Mouse (Mus musculus): ENCODE data around the gene Qpctl. TPM values are rescaled to one million over a fixed set of nuclear protein-coding genes. Genes with fewer than 3 reads are reported as not detected.
A peak's percentile ranks its signal among the peaks of the same experiment; 100 is the strongest.

Gene Qpctl
- polyA plus RNA-seq (2015; fragmentation: Nextera tagmentation; extraction: Ambion mirVana) = 21.7 and 24.5 TPM in 2 replicates

DNA sequence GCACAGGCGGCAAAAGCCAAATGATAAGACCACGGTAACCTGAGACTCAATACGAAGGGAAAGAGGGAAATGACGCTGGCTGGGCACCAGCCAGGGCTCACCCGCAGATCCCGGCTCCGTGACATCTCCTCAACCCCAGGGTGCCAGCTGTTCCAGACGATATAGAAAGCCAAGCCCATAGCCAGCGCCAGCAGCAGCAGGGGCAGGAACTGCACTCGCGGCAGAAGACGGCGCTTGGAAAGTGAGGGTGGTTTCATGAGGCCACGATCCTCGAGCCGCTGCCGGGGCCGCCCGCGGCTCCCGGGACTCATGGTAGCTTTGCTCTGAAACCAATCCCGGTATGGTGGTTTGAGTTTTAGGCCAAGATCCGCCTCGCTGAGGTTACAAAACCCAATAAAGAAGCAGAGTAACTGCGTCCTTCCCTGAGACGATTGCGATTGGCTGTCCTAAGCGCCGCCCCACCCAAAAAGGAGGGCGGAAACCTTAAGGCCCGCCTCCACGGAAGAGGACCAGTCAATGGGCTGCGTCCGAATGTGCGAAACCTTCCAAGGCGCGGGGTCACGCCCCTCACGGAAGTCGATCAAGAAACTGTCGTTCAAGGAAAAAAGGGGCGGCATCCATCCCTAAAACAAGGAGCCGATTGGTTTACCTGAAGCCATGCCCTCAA, at the start of gene Qpctl:
TSS of gene Qpctl (minus strand) at position 417 of the 667 bp plus-strand sequence.
- Histone ChIP-seq H3K9ac (replicated peaks) (peak within 1 kb of the TSS; percentile 67), H3K4me3 (replicated peaks) (peak within 1 kb of the TSS; percentile 64), H3K27me3 (replicated peaks) (no peaks in the 10 kb centered on the region), H3K4me2 (peak within 1 kb of the TSS; percentile 74), H3K27ac (replicated peaks) (peak within 1 kb of the TSS; percentile 87), H3K9me3 (replicated peaks) (no peaks in the 10 kb centered on the region), H3K4me1 (peaks cover 30% of the 10 kb centered on the region), H3K36me3 (peaks cover 28% of the 10 kb centered on the region)
- peak; percentile 97 for ATAC-seq (ENCODE audit: low FRiP score)
- WGBS = under 1% methylated on average over 43 of the region's 43 CpGs

DNA sequence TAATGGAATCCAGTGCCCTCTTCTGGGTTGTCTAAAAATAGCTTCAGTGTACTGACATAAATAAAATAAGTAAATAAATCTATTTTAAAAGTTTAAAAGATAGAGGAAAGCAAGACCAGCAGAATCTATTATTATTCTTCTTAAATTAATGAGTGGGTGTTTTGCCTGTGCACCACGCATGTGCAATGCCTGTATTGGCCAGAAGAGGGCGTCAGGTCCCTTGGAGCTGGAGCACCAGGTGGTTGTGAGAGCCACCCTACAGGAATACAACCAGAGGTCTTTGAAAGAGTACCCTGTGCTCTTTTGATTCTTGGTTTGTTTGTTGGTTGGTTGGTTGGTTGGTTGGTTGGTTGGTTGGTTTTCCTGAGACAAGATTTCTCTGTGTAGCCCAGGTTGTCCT, 48.9 kb upstream of the Qpctl start:
- no peak overlapping the region for H3K27ac ChIP-seq (replicated peaks)
- H3K36me3 ChIP-seq = peaks cover 71% of the 10 kb centered on the region

DNA sequence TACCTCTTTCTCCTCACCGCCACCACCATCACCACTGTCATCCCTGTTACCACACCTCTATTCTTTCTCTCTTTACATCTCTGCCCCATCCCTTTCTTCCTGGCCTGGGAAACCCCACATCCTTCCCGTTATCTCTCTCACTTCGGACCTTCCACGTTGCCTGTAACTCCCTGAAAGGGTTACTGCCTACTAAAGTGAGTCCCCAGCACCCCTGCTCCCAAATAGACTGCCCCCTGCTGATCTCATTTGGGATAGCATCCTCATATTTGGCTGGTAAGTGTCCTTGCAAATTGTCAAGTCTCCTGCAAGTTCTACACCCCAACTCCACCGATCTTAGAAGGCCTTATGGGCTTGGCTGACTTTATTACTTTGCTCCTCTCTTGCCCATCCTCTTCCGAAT, 47.6 kb upstream of the Qpctl start:
- no peak overlapping the region for H3K9ac ChIP-seq (replicated peaks)
- no peak for ATAC-seq (ENCODE audit: low FRiP score)
- H3K4me1 ChIP-seq = no peaks in the 10 kb centered on the region
- 68% methylated on average over 6 of the region's 6 CpGs for WGBS
- H3K27me3 ChIP-seq (replicated peaks) = no peaks in the 10 kb centered on the region
- no peak overlapping the region for H3K4me3 ChIP-seq (replicated peaks)
- H3K27ac ChIP-seq (replicated peaks) = no peak overlapping the region
- peaks cover 71% of the 10 kb centered on the region for H3K36me3 ChIP-seq
- H3K9me3 ChIP-seq (replicated peaks) = no peaks in the 10 kb centered on the region
- no peak overlapping the region for H3K4me2 ChIP-seq

More for the DNA sequence above, 48.9 kb upstream of the Qpctl start:
- WGBS = 35% methylated on average over 2 of the region's 2 CpGs
- Histone ChIP-seq H3K9me3 (replicated peaks) (no peaks in the 10 kb centered on the region), H3K27me3 (replicated peaks) (no peaks in the 10 kb centered on the region), H3K9ac (replicated peaks) (no peak overlapping the region), H3K4me1 (no peaks in the 10 kb centered on the region), H3K4me3 (replicated peaks) (no peak overlapping the region), H3K4me2 (no peak overlapping the region)
- no peak for ATAC-seq (ENCODE audit: low FRiP score)

DNA sequence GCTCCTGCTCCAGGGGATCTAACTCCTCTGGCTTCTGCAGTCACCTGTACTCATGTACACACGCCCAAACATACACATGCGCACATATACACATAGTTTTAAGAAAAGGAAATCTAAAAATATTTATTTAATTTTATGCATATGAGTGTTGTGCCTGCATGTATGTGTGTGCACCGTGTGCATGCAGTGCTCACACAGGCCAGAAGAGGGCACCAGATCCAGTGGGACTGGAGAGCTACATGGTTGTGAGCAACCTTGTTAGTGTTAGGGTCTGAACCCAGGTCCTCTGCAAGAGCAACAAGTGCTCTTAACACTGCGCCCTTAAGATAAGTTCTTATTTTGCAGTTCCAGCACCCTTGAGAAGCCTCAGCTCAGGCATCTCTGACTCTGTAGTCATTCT, 45.6 kb upstream of the Qpctl start:
- H3K36me3 ChIP-seq = peaks cover 74% of the 10 kb centered on the region
- no peak overlapping the region for H3K4me2 ChIP-seq
- H3K9me3 ChIP-seq (replicated peaks) = no peaks in the 10 kb centered on the region
- 96% methylated on average over 4 of the region's 4 CpGs for WGBS
- H3K27ac ChIP-seq (replicated peaks) = no peak overlapping the region
- no peak for ATAC-seq (ENCODE audit: low FRiP score)
- no peak overlapping the region for H3K4me3 ChIP-seq (replicated peaks)
- H3K27me3 ChIP-seq (replicated peaks) = no peaks in the 10 kb centered on the region
- H3K4me1 ChIP-seq = no peaks in the 10 kb centered on the region
- H3K9ac ChIP-seq (replicated peaks) = no peak overlapping the region

DNA sequence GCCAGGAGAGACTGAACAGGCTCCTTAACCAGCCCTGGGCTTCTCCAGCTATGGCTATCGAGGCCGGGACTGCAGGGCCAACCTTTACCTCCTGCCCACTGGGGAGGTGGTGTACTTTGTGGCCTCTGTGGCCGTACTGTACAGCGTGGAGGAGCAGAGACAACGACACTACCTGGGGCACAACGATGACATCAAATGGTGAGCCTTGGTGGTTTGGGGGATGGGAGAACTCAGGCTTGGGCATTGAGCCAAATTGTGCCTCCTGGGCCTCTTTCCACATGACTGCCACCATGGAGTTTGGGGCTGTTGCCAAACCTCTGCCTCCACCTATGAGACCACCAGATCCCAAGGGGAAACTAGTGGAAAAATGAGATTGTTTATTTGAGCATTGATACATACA, 35.7 kb upstream of the Qpctl start:
- H3K9ac ChIP-seq (replicated peaks) = no peak overlapping the region
- H3K4me1 ChIP-seq = peaks cover 27% of the 10 kb centered on the region
- H3K27me3 ChIP-seq (replicated peaks) = peaks cover 10% of the 10 kb centered on the region
- no peak overlapping the region for H3K4me2 ChIP-seq
- no peak overlapping the region for H3K4me3 ChIP-seq (replicated peaks)
- peak; percentile 32; the same call in 1 of the 2 replicates for ATAC-seq (ENCODE audit: low FRiP score)
- H3K36me3 ChIP-seq = peaks cover 45% of the 10 kb centered on the region
- peak overlapping the region; percentile 57; the same call in 1 of the 2 replicates for H3K27ac ChIP-seq (replicated peaks)
- WGBS = 45% methylated on average over 6 of the region's 6 CpGs
- H3K9me3 ChIP-seq (replicated peaks) = no peaks in the 10 kb centered on the region

DNA sequence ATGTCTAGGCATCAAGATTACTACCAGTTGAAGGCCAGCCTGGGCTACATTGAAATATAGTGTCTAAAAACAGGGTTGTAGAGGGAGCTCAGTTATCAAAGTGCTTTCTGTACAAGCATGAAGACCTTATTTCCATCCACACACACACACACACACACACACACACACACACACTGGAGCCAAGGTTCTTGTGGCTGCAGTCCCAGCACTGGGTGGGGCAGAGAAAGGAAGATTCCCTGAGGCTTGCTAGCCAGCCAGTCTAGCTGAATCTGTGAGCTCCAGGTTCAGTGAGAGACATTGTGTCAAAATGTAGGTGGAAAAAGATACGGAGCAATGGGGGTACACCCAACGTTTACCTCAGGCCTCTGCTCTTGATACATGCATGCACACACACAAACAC, 35.2 kb upstream of the Qpctl start:
- Histone ChIP-seq H3K9ac (replicated peaks) (no peak overlapping the region), H3K27ac (replicated peaks) (peak overlapping the region; percentile 57; the same call in 1 of the 2 replicates), H3K4me1 (peaks cover 32% of the 10 kb centered on the region), H3K27me3 (replicated peaks) (peaks cover 15% of the 10 kb centered on the region), H3K4me3 (replicated peaks) (no peak overlapping the region), H3K36me3 (peaks cover 47% of the 10 kb centered on the region), H3K9me3 (replicated peaks) (no peaks in the 10 kb centered on the region), H3K4me2 (no peak overlapping the region)
- ATAC-seq (ENCODE audit: low FRiP score) = no peak
- WGBS = 68% methylated on average over 2 of the region's 2 CpGs

DNA sequence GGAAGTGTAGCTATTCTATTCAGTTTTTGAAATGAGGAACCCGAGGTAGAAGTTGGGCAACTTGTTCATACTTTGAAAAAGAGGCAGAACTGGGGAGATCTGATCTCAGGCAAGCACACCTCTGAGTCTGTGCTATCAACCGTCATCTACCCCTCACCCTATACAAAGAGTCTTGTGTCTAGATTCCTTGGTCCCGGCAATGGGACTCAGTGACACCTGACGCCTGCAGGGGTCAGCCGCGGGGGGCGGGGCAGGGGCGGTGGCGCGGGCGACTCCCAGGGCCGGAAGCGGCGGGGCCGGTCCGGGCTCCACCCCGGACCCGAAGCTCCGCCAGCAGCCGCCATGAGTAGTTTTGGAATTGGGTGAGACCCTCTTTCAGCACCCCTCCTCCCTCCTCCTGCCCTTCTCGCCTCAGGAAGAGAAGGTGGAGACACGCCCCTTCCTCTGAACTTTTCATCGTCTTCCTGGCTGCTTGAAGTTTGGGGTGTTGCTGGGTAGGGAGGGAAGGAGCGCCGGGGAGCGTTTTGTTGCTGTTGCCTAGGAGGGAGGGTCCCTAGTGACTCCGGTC, 31.9 kb upstream of the Qpctl start:
- Histone ChIP-seq H3K4me2 (peak overlapping the region; percentile 52), H3K36me3 (peaks cover 21% of the 10 kb centered on the region), H3K4me3 (replicated peaks) (peak overlapping the region; percentile 37), H3K9me3 (replicated peaks) (no peaks in the 10 kb centered on the region), H3K27me3 (replicated peaks) (peaks cover 33% of the 10 kb centered on the region), H3K9ac (replicated peaks) (0 out of 2 replicates have a peak overlapping the region, but pooled peaks have one; percentile 28), H3K27ac (replicated peaks) (no peak overlapping the region), H3K4me1 (peaks cover 62% of the 10 kb centered on the region)
- WGBS = 4% methylated on average over 27 of the region's 27 CpGs
- ATAC-seq (ENCODE audit: low FRiP score) = no peak

DNA sequence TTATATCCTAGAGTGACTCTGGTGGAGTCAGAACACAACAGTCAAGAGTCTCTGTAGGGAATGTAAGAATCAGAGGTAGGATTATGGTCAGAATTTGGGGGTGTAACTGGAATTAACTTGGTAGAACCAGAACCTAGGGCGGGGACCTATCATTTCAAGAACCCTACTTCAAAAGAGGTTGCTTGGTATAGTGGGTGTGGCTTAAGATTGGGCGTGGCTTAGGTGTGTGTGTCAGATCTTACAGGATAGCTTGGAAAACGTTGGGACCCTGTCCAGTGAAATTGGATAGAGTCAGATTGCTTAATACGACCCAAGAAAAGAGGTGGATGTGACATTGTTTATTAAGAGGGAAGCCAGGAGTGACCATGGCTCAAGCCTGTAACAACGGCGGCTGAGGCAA, 30.8 kb upstream of the Qpctl start:
- Histone ChIP-seq H3K4me1 (peaks cover 57% of the 10 kb centered on the region), H3K27me3 (replicated peaks) (peaks cover 33% of the 10 kb centered on the region), H3K36me3 (peaks cover 18% of the 10 kb centered on the region; the same call in 1 of the 2 replicates), H3K4me3 (replicated peaks) (peak overlapping the region; percentile 70), H3K9ac (replicated peaks) (no peak overlapping the region), H3K9me3 (replicated peaks) (no peaks in the 10 kb centered on the region), H3K27ac (replicated peaks) (no peak overlapping the region), H3K4me2 (peak overlapping the region; percentile 79)
- WGBS = 47% methylated on average over 6 of the region's 6 CpGs
- no peak for ATAC-seq (ENCODE audit: low FRiP score)

DNA sequence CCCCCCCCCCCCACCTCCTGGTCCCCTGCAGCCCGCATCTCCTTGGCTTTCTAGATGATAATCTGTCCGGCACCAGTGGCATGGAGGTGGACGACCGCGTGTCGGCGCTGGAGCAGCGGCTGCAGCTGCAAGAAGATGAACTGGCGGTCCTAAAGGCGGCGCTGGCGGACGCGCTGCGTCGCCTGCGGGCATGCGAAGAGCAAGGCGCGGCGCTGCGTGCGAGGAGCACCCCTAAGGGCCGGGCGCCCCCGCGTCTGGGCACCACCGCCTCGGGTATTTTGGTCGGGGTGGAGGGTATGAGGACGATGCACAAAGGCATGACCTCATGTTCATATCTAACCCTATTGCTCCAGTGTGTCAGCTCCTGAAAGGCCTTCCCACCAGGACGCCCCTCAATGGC, 30.1 kb upstream of the Qpctl start:
- peak overlapping the region; percentile 79 for H3K4me2 ChIP-seq
- H3K4me1 ChIP-seq = peaks cover 50% of the 10 kb centered on the region
- no peak overlapping the region for H3K27ac ChIP-seq (replicated peaks)
- WGBS = under 1% methylated on average over 31 of the region's 32 CpGs
- H3K4me3 ChIP-seq (replicated peaks) = peak overlapping the region; percentile 70
- peaks cover 33% of the 10 kb centered on the region for H3K27me3 ChIP-seq (replicated peaks)
- no peaks in the 10 kb centered on the region for H3K9me3 ChIP-seq (replicated peaks)
- peak overlapping the region; percentile 29; the same call in 1 of the 2 replicates for H3K9ac ChIP-seq (replicated peaks)
- H3K36me3 ChIP-seq = peaks cover 18% of the 10 kb centered on the region; the same call in 1 of the 2 replicates
- ATAC-seq (ENCODE audit: low FRiP score) = no peak

DNA sequence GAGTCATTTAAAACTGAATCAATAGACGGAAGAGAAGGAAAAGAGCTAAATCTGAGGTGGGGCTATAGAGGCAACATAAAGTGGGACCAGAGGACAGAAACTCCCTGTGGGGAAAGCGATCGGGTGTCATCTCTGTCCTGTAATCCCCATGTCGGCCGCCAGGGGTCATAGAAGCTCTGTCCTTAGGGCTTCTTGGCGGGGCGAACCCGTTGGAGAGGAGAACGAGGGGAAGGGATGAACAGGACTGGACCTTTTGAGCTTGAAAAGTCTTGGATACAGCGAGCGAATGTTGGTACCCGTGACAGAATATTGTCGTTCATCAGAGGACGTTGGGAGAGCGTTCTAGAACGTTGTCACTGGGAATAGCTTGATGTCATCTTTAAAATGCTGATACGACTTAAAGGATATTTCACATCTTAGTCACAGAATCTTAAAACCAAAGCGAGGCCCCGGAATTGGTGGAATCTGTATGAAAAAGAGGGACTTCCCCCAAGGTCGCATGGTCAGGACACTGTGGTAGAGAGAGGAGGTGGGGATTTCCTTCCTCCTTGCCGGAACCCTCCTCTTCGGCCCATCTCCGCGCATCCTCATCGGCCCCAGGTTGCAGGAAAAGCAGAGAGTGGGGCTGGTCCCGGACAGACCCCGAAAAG, 29.5 kb upstream of the Qpctl start:
- Histone ChIP-seq H3K9me3 (replicated peaks) (no peaks in the 10 kb centered on the region), H3K27me3 (replicated peaks) (peaks cover 33% of the 10 kb centered on the region), H3K9ac (replicated peaks) (no peak overlapping the region; the same call in 1 of the 2 replicates), H3K4me1 (peaks cover 51% of the 10 kb centered on the region), H3K27ac (replicated peaks) (no peak overlapping the region), H3K36me3 (peaks cover 18% of the 10 kb centered on the region; the same call in 1 of the 2 replicates), H3K4me3 (replicated peaks) (peak overlapping the region; percentile 70), H3K4me2 (peak overlapping the region; percentile 79)
- 5% methylated on average over 27 of the region's 27 CpGs for WGBS
- no peak for ATAC-seq (ENCODE audit: low FRiP score)

DNA sequence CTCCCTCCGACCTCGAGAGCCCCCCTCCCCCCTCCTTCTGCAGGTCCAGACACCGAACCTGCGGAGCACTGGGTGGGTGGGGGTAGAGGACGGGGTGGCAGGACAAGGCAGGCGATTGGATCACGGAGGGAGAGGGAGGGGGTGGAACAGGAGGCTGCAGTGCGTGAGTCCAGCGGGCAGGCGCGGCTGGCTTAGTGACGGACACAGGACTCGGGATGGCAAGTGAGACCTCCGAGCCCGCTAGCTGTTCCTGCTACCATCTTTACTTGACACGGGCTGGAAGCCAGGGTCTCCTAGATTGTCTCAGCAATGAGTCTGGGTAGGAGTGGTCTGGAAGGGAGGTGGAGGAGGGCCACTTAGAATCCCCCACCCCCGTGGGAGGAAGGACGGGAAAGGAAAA, 28.9 kb upstream of the Qpctl start:
- WGBS = 8% methylated on average over 18 of the region's 18 CpGs
- no peak for ATAC-seq (ENCODE audit: low FRiP score)
- peaks cover 55% of the 10 kb centered on the region for H3K4me1 ChIP-seq
- peaks cover 18% of the 10 kb centered on the region; the same call in 1 of the 2 replicates for H3K36me3 ChIP-seq
- peak overlapping the region; percentile 79 for H3K4me2 ChIP-seq
- peaks cover 33% of the 10 kb centered on the region for H3K27me3 ChIP-seq (replicated peaks)
- peak overlapping the region; percentile 70 for H3K4me3 ChIP-seq (replicated peaks)
- H3K9ac ChIP-seq (replicated peaks) = peak overlapping the region; percentile 73; the same call in 1 of the 2 replicates
- no peaks in the 10 kb centered on the region for H3K9me3 ChIP-seq (replicated peaks)
- no peak overlapping the region for H3K27ac ChIP-seq (replicated peaks)
